Comparison of ENCODE assay signal across 8 mouse cellular contexts in the genomic region with DNA sequence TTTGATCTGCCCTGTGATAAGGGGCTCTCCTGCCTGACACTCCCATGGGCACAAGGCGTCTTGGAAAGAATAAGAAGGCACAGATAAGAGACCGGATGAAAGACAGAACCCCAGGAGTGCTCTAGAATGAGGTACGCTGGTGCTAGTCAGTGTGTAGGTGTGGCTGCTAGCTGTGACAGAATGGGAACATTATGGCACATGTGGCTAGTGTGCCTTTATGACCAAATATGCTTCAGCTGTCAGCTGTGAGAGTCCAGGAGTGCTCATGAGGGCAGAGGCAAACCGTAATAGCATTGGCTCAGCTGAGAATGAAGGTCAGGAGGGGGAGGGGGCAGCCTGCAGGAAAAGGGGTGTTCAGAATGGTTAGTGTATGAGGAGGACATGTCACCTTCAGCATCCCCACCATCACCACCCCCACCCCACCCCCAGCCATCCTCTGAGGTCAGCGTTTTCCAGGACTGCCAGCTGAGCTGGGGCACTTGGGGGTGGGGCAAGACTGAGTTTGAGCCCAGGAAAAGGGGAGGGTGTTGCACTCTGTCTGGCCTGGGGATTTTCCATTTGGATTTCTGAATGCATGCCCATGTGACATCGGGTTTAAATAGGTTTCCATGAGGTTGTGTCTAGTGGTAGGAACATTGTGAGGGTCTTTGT. TPM values are rescaled to one million over a fixed set of nuclear protein-coding genes. Genes with fewer than 3 reads are reported as not detected.
DNase-seq lines count a peak whose midpoint lies in the region; ATAC-seq and TF ChIP-seq lines count a peak whose summit lies in the region.

No protein-coding gene starts in this region.

- 56% methylated on average over 6 of the region's 6 CpGs for WGBS in neural tube, embryonic 12.5 days
- 51% methylated on average over 6 of the region's 6 CpGs for WGBS in neural tube, embryonic 15.5 days
- 43% methylated on average over 6 of the region's 6 CpGs for WGBS in kidney, postnatal 0 days
- WGBS in stomach, embryonic 15.5 days, result 43% methylated on average over 6 of the region's 6 CpGs

- H3K4me2 ChIP-seq in neural tube, embryonic 12.5 days (replicated peaks), result no peak overlapping the region
- H3K4me2 ChIP-seq in neural tube, embryonic 15.5 days, result no peak overlapping the region
- H3K4me2 ChIP-seq in kidney, postnatal 0 days (ENCODE audit: low read length), result no peak overlapping the region
- no peak overlapping the region for H3K4me2 ChIP-seq in stomach, embryonic 15.5 days

- peaks cover 13% of the 10 kb centered on the region for H3K4me1 ChIP-seq in neural tube, embryonic 12.5 days
- peaks cover 24% of the 10 kb centered on the region for H3K4me1 ChIP-seq in neural tube, embryonic 15.5 days
- H3K4me1 ChIP-seq in kidney, postnatal 0 days (replicated peaks; ENCODE audit: insufficient read depth, low read length), result peaks cover 35% of the 10 kb centered on the region
- H3K4me1 ChIP-seq in stomach, embryonic 15.5 days, result peaks cover 30% of the 10 kb centered on the region

- H3K4me3 ChIP-seq in neural tube, embryonic 12.5 days, result no peak overlapping the region
- H3K4me3 ChIP-seq in neural tube, embryonic 15.5 days (replicated peaks), result no peak overlapping the region
- H3K4me3 ChIP-seq in kidney, postnatal 0 days (replicated peaks; ENCODE audit: low read depth, low read length), result no peak overlapping the region
- no peak overlapping the region for H3K4me3 ChIP-seq in stomach, embryonic 15.5 days (replicated peaks)

- H3K36me3 ChIP-seq in neural tube, embryonic 12.5 days, result no peaks in the 10 kb centered on the region
- H3K36me3 ChIP-seq in neural tube, embryonic 15.5 days, result no peaks in the 10 kb centered on the region
- no peaks in the 10 kb centered on the region for H3K36me3 ChIP-seq in kidney, postnatal 0 days (ENCODE audit: insufficient read depth, low read length)
- no peaks in the 10 kb centered on the region for H3K36me3 ChIP-seq in stomach, embryonic 15.5 days

- ATAC-seq in neural tube, embryonic 12.5 days (ENCODE audit: low FRiP score, low read depth), result 0 out of 2 replicates have a peak, but pooled peaks have one; percentile 23
- no peak for ATAC-seq in neural tube, embryonic 15.5 days (ENCODE audit: low FRiP score)
- peak; percentile 17; the same call in 1 of the 2 replicates for ATAC-seq in kidney, postnatal 0 days (replicated peaks; ENCODE audit: low FRiP score, low read depth)
- ATAC-seq in stomach, embryonic 15.5 days (ENCODE audit: insufficient read depth, low FRiP score, low read depth), result no peak

- TF ChIP-seq CTCF in kidney, postnatal 0 days (IDR thresholded peaks at IDR 0.05; ENCODE audit: low read depth), result no peak

- DNase-seq in cerebellum, adult 11 months, result peak; percentile 75
- no peak for DNase-seq in cerebellum, postnatal 4 days (ENCODE audit: low spot score in 2 of 2)
- peak; percentile 50 for DNase-seq in kidney, postnatal 0 days (ENCODE audit: low spot score)
- DNase-seq in layer of hippocampus, adult 11-12 months (ENCODE audit: low spot score), result no peak
- no peak for DNase-seq in thymus, postnatal 36 days

- H3K27me3 ChIP-seq in neural tube, embryonic 12.5 days (replicated peaks), result no peaks in the 10 kb centered on the region
- no peaks in the 10 kb centered on the region for H3K27me3 ChIP-seq in neural tube, embryonic 15.5 days (replicated peaks)
- no peaks in the 10 kb centered on the region for H3K27me3 ChIP-seq in kidney, postnatal 0 days (ENCODE audit: insufficient read depth, low read length)
- H3K27me3 ChIP-seq in stomach, embryonic 15.5 days (replicated peaks), result no peaks in the 10 kb centered on the region

- no peaks in the 10 kb centered on the region for H3K9me3 ChIP-seq in neural tube, embryonic 12.5 days
- H3K9me3 ChIP-seq in neural tube, embryonic 15.5 days (replicated peaks), result no peaks in the 10 kb centered on the region
- no peaks in the 10 kb centered on the region for H3K9me3 ChIP-seq in kidney, postnatal 0 days (replicated peaks; ENCODE audit: low read length)
- no peaks in the 10 kb centered on the region for H3K9me3 ChIP-seq in stomach, embryonic 15.5 days

- H3K27ac ChIP-seq in neural tube, embryonic 12.5 days, result no peak overlapping the region
- no peak overlapping the region for H3K27ac ChIP-seq in neural tube, embryonic 15.5 days (replicated peaks)
- peak overlapping the region; percentile 90 for H3K27ac ChIP-seq in kidney, postnatal 0 days
- peak overlapping the region; percentile 45 for H3K27ac ChIP-seq in stomach, embryonic 15.5 days

- H3K9ac ChIP-seq in neural tube, embryonic 12.5 days, result no peak overlapping the region
- H3K9ac ChIP-seq in neural tube, embryonic 15.5 days (replicated peaks), result no peak overlapping the region
- H3K9ac ChIP-seq in kidney, postnatal 0 days (ENCODE audit: low read depth, low read length), result no peak overlapping the region
- no peak overlapping the region for H3K9ac ChIP-seq in stomach, embryonic 15.5 days

RNA-seq across cellular contexts. Expression of gene Gm49337, which starts 1.4 kb away (rescaled TPM):
- not detected in 2 replicates for polyA plus RNA-seq in neural tube, embryonic 12.5 days (2016; fragmentation: Nextera tagmentation; extraction: Ambion mirVana)
- not detected in 2 replicates for polyA plus RNA-seq in neural tube, embryonic 15.5 days (2015; fragmentation: Nextera tagmentation; extraction: Ambion mirVana)
- not detected in 2 replicates for polyA plus RNA-seq in kidney, postnatal 0 days (2015; fragmentation: Nextera tagmentation; extraction: Ambion mirVana)
- polyA plus RNA-seq in stomach, embryonic 15.5 days (2015; fragmentation: Nextera tagmentation; extraction: Ambion mirVana), result not detected in 2 replicates

RNA-seq across cellular contexts. Expression of gene 1700042G07Rik, which starts 1.4 kb away (rescaled TPM):
- polyA plus RNA-seq in neural tube, embryonic 12.5 days (2016; fragmentation: Nextera tagmentation; extraction: Ambion mirVana), result not detected in 2 replicates
- not detected in 2 replicates for polyA plus RNA-seq in neural tube, embryonic 15.5 days (2015; fragmentation: Nextera tagmentation; extraction: Ambion mirVana)
- polyA plus RNA-seq in kidney, postnatal 0 days (2015; fragmentation: Nextera tagmentation; extraction: Ambion mirVana), result not detected in 2 replicates
- not detected in 2 replicates for polyA plus RNA-seq in stomach, embryonic 15.5 days (2015; fragmentation: Nextera tagmentation; extraction: Ambion mirVana)

RNA-seq across cellular contexts. Expression of gene Tspan1, which starts 7.2 kb away (rescaled TPM):
- 0.09 TPM in 1 of 2 replicates, not detected in the other for polyA plus RNA-seq in neural tube, embryonic 12.5 days (2016; fragmentation: Nextera tagmentation; extraction: Ambion mirVana)
- polyA plus RNA-seq in neural tube, embryonic 15.5 days (2015; fragmentation: Nextera tagmentation; extraction: Ambion mirVana), result 0.27 and 5.8 TPM in 2 replicates
- polyA plus RNA-seq in kidney, postnatal 0 days (2015; fragmentation: Nextera tagmentation; extraction: Ambion mirVana), result 16.5 and 20.0 TPM in 2 replicates
- polyA plus RNA-seq in stomach, embryonic 15.5 days (2015; fragmentation: Nextera tagmentation; extraction: Ambion mirVana), result 47.5 and 50.8 TPM in 2 replicates

RNA-seq across cellular contexts. Expression of gene Lurap1, which starts 23.5 kb away (rescaled TPM):
- polyA plus RNA-seq in neural tube, embryonic 12.5 days (2016; fragmentation: Nextera tagmentation; extraction: Ambion mirVana), result 1.6 and 1.7 TPM in 2 replicates
- polyA plus RNA-seq in neural tube, embryonic 15.5 days (2015; fragmentation: Nextera tagmentation; extraction: Ambion mirVana), result 2.6 and 2.7 TPM in 2 replicates
- 4.5 and 4.9 TPM in 2 replicates for polyA plus RNA-seq in kidney, postnatal 0 days (2015; fragmentation: Nextera tagmentation; extraction: Ambion mirVana)
- 2.4 and 3.1 TPM in 2 replicates for polyA plus RNA-seq in stomach, embryonic 15.5 days (2015; fragmentation: Nextera tagmentation; extraction: Ambion mirVana)

RNA-seq across cellular contexts. Expression of gene Pik3r3, which starts 46.8 kb away (rescaled TPM):
- polyA plus RNA-seq in neural tube, embryonic 12.5 days (2016; fragmentation: Nextera tagmentation; extraction: Ambion mirVana), result 84.6 and 92.7 TPM in 2 replicates
- polyA plus RNA-seq in neural tube, embryonic 15.5 days (2015; fragmentation: Nextera tagmentation; extraction: Ambion mirVana), result 43.1 and 52.6 TPM in 2 replicates
- 13.9 and 18.6 TPM in 2 replicates for polyA plus RNA-seq in kidney, postnatal 0 days (2015; fragmentation: Nextera tagmentation; extraction: Ambion mirVana)
- polyA plus RNA-seq in stomach, embryonic 15.5 days (2015; fragmentation: Nextera tagmentation; extraction: Ambion mirVana), result 9.3 and 12.2 TPM in 2 replicates

Comparison
In these comparisons a context has a peak if more than half of its experiments do, and no peak if none do; other contexts are left out.
1. DNase-seq: peak in cerebellum, adult 11 months (single experiment) and kidney, postnatal 0 days (single experiment); none in cerebellum, postnatal 4 days (0 of 2), layer of hippocampus, adult 11-12 months (single experiment) and thymus, postnatal 36 days (0 of 2).
2. ATAC-seq: peak in neural tube, embryonic 12.5 days (single experiment) and kidney, postnatal 0 days (single experiment); none in neural tube, embryonic 15.5 days (single experiment) and stomach, embryonic 15.5 days (single experiment).
3. H3K27ac ChIP-seq: peak in kidney, postnatal 0 days (single experiment) and stomach, embryonic 15.5 days (single experiment); none in neural tube, embryonic 12.5 days (single experiment) and neural tube, embryonic 15.5 days (single experiment).